Mouse (Mus musculus): Measurements from ENCODE around the gene Tas1r3. TPM values are rescaled to one million over a fixed set of nuclear protein-coding genes. Genes with fewer than 3 reads are reported as not detected.

Tas1r3 gene
- total RNA-seq, 2 experiments from 2014 or later: 0.09 to 0.12 TPM

Small RNAs within 50 kb of the gene (microRNA-seq; reads per million reads assigned to microRNA genes)
- gene Gm22991: not detected

Other genes starting within 250 kb of the Tas1r3 start
- 10 to 100 TPM; 29.4 to 30.4 TPM for gene Cdk11b, start 238.5 kb downstream of the Tas1r3 start, total RNA-seq (2021)
- not detected for gene Gm10563, start 218.0 kb downstream of the Tas1r3 start, total RNA-seq (2021)
- 1 to 10 TPM in 1 of 2 experiments, under 1 TPM in 1; 0.53 to 1.8 TPM for gene Mmp23, start 210.0 kb downstream of the Tas1r3 start, total RNA-seq (2021)
- 10 to 100 TPM; 16.1 to 16.8 TPM for gene Mib2, start 194.2 kb downstream of the Tas1r3 start, total RNA-seq (2021)
- gene Fndc10, start 169.0 kb downstream of the Tas1r3 start, total RNA-seq (2021): 1 to 10 TPM in 1 of 2 experiments, under 1 TPM in 1; 0.89 to 1.4 TPM
- 10 to 100 TPM; 40.7 to 45.6 TPM for gene Ssu72, start 158.6 kb downstream of the Tas1r3 start, total RNA-seq (2021)
- gene Tmem240, start 128.6 kb downstream of the Tas1r3 start, total RNA-seq (2021): under 1 TPM; 0.07 to 0.25 TPM
- 10 to 100 TPM; 25.0 to 28.1 TPM for gene Atad3a, start 102.3 kb downstream of the Tas1r3 start, total RNA-seq (2021)
- 1 to 10 TPM; 5.3 to 9.7 TPM for gene Vwa1, start 88.7 kb downstream of the Tas1r3 start, total RNA-seq (2021)
- gene Tmem88b, start 77.5 kb downstream of the Tas1r3 start, total RNA-seq (2021): under 1 TPM; 0.39 to 0.47 TPM
- gene Ankrd65, start 72.9 kb downstream of the Tas1r3 start, total RNA-seq (2021): not detected
- 10 to 100 TPM; 50.3 to 54.0 TPM for gene Mrpl20, start 60.5 kb downstream of the Tas1r3 start, total RNA-seq (2021)
- gene Ccnl2, start 50.9 kb downstream of the Tas1r3 start, total RNA-seq (2021): 10 to 100 TPM; 15.4 to 18.3 TPM
- 10 to 100 TPM; 79.5 to 82.6 TPM for gene Aurkaip1, start 32.1 kb downstream of the Tas1r3 start, total RNA-seq (2021)
- 10 to 100 TPM; 25.0 to 29.7 TPM for gene Mxra8, start 23.7 kb downstream of the Tas1r3 start, total RNA-seq (2021)
- gene Dvl1, start 16.0 kb downstream of the Tas1r3 start, total RNA-seq (2021): 100 to 1,000 TPM; 104 to 106 TPM
- gene Cptp, start 6.1 kb upstream of the Tas1r3 start, total RNA-seq (2021): 10 to 100 TPM; 13.0 to 16.2 TPM
- gene Ints11, start 6.2 kb upstream of the Tas1r3 start, total RNA-seq (2021): 10 to 100 TPM; 13.9 to 14.0 TPM
- 10 to 100 TPM; 11.2 to 13.2 TPM for gene Pusl1, start 28.4 kb upstream of the Tas1r3 start, total RNA-seq (2021)
- 1 to 10 TPM; 6.6 to 7.3 TPM for gene Acap3, start 28.5 kb upstream of the Tas1r3 start, total RNA-seq (2021)
- gene Ube2j2, start 80.5 kb upstream of the Tas1r3 start, total RNA-seq (2021): 10 to 100 TPM; 62.3 to 66.4 TPM
- gene C1qtnf12, start 99.0 kb upstream of the Tas1r3 start, total RNA-seq (2021): 10 to 100 TPM; 16.9 to 19.7 TPM
- 1 to 10 TPM; 1.3 TPM for gene B3galt6, start 129.3 kb upstream of the Tas1r3 start, total RNA-seq (2021)
- gene Sdf4, start 129.5 kb upstream of the Tas1r3 start, total RNA-seq (2021): 10 to 100 TPM; 77.2 to 85.0 TPM
- 1 to 10 TPM; 1.2 to 1.3 TPM for gene Tnfrsf4, start 150.5 kb upstream of the Tas1r3 start, total RNA-seq (2021)
- not detected for gene Tnfrsf18, start 162.8 kb upstream of the Tas1r3 start, total RNA-seq (2021)
- not detected for gene Ttll10, start 196.1 kb upstream of the Tas1r3 start, total RNA-seq (2021)
- gene 9430015G10Rik, start 246.6 kb upstream of the Tas1r3 start, total RNA-seq (2021): 1 to 10 TPM; 2.1 to 3.1 TPM